Mouse (Mus musculus) adrenal gland, adult 18-20 months (tissue): ENCODE results near the gene Bcr. TPM values are rescaled to one million over a fixed set of nuclear protein-coding genes. Genes with fewer than 3 reads are reported as not detected.

ENCODE experiments used
- DNase-seq, 2 experiments: peaks; one replicate each; pipeline ENCODE4 v3.0.0; 2021 to 2022; ENCODE audit warnings: low spot score in 2 of 2
- total RNA-seq, 2 experiments: library from RNA; stranded (reverse); gene quantifications; 1 replicate in 1 of 2; 2 replicates in 1 of 2; pipeline ENCODE4 v1.2.3; 2021

Gene Bcr
- total RNA-seq, 2 experiments from 2014 or later: 35.0 to 41.0 TPM

- no peak for DNase-seq
Measured at GRCm38 (mm10) chr10:75055672-75056071, 4.7 kb upstream of the Bcr start.

DNA sequence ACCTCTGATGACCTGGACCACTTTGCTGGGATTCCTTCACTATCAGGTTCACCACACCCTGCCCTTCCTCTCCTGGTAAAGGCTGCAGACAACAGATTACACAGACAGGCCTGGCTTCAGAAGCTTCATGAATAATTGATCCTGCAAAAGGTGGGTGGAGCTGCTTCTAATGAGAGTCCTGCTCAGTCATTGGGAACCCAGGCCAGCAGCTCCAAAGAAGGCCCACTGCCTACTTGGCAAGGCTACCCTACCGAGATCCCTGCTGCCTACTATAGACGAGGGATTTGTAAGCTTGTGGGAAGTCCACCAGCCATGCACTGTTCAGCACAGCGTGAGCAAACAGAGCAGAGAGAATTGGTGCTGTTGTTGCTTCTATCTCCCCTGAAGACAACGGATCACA lies 4.1 kb upstream of the Bcr start:
- no peak for DNase-seq

DNA sequence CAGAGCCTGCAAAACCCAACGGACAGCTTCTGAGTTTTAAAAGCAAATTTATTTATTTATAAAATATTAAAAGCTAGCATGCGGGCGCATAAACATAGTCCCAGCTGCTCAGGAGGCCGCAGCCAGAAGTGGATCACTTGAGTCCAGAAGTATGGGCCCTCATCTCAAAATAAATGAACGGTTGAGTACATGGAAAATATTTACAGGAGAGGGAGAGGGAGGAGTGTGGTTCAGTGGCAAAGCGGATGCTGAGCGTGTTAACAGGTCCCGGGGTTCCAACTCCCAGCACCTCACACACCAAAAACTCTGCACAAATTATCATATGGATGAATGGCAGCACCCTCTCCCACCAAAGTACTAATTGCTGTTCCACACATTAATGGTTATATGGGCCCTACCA lies 2.1 kb upstream of the Bcr start:
- no peak for DNase-seq

DNA sequence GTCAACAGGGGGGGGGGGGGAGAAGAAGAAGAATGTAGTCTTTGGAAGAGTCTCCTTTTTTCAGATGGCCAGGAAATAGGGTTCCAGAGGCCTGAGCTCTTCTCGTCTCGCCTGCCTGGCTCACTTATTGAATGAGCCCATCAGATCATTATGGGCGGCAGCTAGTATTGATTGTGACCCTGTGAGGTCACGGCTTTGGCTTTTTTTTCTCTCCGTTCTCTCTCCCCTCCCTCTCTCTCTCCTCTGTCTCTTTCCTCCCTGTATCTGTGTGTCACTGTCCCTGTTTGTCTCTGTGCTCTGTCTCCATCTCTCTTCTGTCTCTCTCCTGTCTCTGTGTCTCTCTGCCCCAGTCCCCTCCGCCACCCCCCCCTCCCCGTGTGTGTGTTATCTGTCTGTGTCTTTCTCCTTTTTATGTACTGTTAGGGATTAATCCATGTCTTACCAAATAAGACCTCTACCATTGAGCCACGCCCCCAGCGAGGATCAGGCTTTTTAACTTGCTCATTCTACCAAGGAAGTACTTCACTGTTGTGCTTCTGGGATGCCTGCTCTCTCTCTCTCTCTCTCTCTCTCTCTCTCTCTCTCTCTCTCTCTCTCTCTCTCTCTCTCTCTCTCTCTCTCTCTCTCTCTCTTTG lies 1.5 kb upstream of the Bcr start:
- no peak for DNase-seq

DNA sequence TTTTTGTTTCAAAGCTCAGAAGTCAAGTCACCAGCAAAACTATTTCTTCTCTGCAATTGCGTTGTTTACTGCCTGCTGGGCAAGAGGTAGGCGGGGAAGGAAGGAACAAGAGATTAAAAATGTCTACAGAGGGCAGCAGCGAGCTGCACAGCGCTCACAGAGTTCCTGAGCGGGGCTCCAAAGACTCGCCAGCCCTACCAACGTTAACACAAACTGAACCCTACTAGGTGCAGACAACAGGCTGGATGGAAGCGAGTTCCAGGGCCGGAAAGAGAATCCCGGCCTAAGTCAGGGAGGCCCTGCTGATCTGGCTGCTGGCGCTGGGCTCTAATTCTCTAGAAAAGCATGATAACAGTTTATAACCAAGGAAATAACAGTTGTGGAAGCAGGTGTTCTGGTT lies 996 bp upstream of the Bcr start:
- peak; percentile 63 to 67 for DNase-seq

- DNase-seq: peak in 1 of 2 experiments; percentile 47
Measured at GRCm38 (mm10) chr10:75060843-75061235, 447 bp downstream of the Bcr start.

GRCm38 (mm10) chr10:75061341-75062188 lies 1.2 kb downstream of the Bcr start:
- peak; percentile 36 to 37 for DNase-seq

- no peak for DNase-seq
Measured at GRCm38 (mm10) chr10:75062189-75062561, 1.8 kb downstream of the Bcr start.

DNA sequence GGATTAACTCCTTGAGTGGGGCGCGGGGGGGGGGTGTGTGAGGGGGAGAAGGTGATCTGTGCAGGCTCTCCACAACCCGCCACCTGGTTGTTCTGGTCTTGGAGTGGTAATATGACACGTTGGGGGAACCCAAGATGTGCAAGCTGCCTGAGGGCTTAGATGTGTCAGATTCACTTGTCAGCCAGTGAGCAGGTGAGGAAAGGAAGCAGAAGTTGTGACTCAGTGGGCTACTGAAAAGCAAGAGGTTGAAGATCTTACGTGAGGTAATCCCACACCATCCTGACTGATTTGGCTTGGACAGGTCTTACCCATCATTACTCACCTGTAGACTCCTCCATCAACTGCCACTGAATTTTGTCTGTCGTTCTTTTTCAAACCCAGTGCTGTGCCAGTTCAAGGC lies 2.2 kb downstream of the Bcr start:
- DNase-seq: no peak

GRCm38 (mm10) chr10:75063301-75063965 lies 3.0 kb downstream of the Bcr start:
- DNase-seq: no peak

DNA sequence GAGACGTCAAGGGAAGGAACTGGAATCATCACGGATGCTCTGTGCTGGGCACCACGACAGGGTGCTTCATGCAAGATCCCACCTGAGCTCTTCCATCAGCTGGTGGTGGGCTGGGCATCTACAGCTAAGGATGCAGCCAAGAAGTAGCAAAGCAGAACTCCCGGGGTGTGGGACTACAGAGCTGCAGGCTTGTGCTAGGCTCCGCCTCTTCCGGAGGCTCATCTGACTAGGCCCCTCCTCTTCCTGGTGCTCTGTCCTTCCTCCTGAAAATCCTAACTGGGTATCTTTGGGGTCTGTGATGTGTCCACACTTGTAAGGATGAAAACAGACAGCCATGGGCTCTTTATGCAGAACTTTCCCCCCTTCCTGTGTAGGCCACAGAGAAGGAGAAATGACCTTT lies 5.3 kb downstream of the Bcr start:
- DNase-seq: no peak

DNA sequence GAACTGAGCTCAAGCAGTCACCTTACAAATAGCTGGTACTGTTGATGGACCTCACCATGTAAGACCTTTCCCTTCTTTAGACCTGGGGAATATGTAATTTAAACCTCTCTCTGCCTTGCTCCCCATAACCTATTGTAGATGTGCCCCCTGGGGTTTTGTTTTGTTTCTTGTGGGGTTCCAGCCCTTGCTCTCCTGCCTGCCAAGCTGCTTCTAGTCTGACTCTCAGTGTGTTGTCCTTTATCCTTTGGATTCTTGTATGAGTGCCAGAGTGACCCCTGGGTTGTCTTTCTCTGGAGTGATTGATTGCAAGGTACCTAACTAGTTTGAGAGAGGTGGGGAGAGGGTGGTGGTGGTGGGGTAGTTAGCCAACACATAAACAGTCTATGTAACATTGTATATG lies 7.1 kb downstream of the Bcr start:
- no peak for DNase-seq

GRCm38 (mm10) chr10:75068086-75068485 lies 7.7 kb downstream of the Bcr start:
- DNase-seq: no peak

- no peak for DNase-seq
Measured at GRCm38 (mm10) chr10:75068624-75069328, 8.4 kb downstream of the Bcr start.

DNA sequence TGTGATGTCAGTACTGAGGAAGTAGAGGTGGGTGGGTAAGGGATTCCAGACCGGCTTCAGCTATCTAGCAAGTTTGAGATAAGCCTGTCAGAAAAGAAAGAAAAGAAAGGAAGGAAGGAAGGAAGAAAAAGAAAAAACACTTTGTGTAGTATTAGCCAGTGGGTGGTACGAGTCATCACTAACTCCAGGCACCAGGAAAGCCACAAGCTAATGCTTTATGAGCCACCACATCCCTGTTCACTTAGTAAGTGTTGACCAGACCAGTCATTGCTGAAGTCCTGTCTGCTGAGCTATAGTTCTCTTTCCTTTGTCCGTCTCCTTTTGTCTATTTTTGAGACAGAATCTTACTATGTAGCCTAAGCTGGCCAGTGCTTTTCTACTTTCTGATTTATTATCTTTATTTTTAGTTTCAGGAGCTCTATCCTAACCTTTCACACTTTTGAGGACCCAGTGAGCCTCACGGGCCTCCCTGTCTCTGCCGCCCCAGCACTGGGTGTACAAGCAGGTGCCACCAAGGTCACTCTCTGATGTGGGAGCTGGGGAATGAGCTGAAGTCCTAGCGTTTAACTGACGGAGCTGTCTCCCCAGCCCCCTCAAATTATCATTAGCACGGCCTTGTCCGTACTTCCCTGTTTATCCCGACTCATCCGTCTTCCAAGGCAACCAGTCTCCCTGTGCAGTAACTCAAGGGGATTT lies 10.0 kb downstream of the Bcr start:
- DNase-seq: no peak

DNA sequence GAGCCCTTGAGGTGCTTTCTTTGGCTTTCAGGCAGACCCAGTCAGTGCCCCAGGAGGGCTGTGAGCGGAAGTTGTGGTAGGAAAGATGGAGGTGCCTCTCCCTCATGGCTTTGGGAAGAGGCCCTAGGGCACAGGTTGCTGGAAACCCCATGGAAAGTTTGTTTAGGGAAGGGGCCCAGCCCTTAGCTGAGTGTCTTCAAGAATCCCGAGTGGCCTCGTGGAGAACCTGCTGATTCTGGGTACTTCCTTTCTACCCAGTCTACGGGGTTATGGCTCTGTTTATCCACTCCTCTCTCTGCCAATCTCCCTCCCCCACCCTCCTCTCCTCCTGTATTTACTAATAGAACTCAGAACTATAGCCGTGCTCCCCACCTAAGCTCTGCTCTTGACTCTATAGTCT lies 15.3 kb downstream of the Bcr start:
- DNase-seq: no peak

GRCm38 (mm10) chr10:75078174-75079128 lies 18.1 kb downstream of the Bcr start:
- no peak for DNase-seq

DNA sequence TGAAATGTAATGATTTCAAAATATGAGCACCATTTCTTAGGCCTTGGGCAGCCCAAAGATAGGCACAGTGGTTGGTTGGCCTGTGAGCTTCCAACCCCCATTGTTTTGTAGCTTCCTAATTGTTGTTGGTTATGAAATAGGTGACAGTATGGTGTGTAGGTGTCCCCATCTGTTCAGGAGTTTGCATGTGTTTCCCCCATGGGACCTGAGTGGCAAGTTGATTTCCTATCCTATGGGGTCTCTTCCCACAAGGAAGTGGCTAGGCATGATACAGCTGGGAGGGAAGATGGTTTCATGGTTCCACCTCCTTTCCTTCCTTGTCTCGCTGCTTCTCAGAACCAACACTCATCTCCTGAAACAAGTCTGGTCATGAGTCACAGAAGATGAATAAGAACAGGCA lies 24.9 kb downstream of the Bcr start:
- no peak for DNase-seq

GRCm38 (mm10) chr10:75088471-75088870 lies 28.1 kb downstream of the Bcr start:
- DNase-seq: no peak
